ENCODE assay signal across 14 mouse cellular contexts in the genomic region with DNA sequence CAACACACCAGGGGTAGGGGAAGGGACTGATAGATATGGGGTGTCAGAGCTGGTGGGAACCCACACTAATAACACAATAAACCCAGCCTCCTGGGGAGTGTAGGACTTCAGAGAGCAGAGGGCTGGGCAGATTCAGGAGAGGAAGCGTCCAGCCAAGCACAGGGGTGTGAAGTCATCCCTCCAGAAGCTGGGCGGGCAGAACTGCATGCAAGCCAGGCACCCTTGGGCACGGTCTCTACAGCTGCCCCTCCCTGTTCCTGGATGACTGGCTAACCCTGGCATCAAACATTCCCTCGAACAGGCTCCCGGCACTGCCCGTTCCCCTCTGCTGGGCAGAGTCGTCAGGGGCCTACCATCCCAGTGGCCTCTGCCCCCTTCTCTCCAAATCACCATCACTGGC. TPM values are rescaled to one million over a fixed set of nuclear protein-coding genes. Genes with fewer than 3 reads are reported as not detected.
DNase-seq lines count a peak whose midpoint lies in the region; ATAC-seq and TF ChIP-seq lines count a peak whose summit lies in the region.
"Had no signal": no experiment of that assay in that cellular context is flagged by ENCODE, and none has a peak within 500 bp of the region (broad histone marks: within the 10 kb centered on the region; RNA-seq: fewer than 3 reads in every experiment).

No protein-coding gene starts in this region.

- no peak overlapping the region for H3K27ac ChIP-seq in intestine, embryonic 16.5 days (ENCODE audit: low read length)
- no peak overlapping the region for H3K27ac ChIP-seq in intestine, embryonic 15.5 days
- no peak overlapping the region for H3K27ac ChIP-seq in stomach, postnatal 0 days (replicated peaks)
- H3K27ac ChIP-seq: heart, embryonic 13.5 days; limb, embryonic 12.5 days; lung, embryonic 15.5 days; stomach, embryonic 15.5 days had no signal

- no peak for TF ChIP-seq CTCF in stomach, postnatal 0 days (IDR thresholded peaks at IDR 0.05; ENCODE audit: low read depth)

- H3K4me2 ChIP-seq in intestine, embryonic 16.5 days (ENCODE audit: low read depth, low read length), result no peak overlapping the region
- H3K4me2 ChIP-seq in intestine, embryonic 15.5 days (replicated peaks), result no peak overlapping the region
- no peak overlapping the region for H3K4me2 ChIP-seq in stomach, postnatal 0 days (replicated peaks; ENCODE audit: low read depth)
- H3K4me2 ChIP-seq: heart, embryonic 13.5 days; limb, embryonic 12.5 days; lung, embryonic 15.5 days; stomach, embryonic 15.5 days had no signal

- 0 out of 2 replicates have a peak overlapping the region, but pooled peaks have one; percentile 3 for H3K9ac ChIP-seq in intestine, embryonic 16.5 days (ENCODE audit: low read depth, low read length)
- H3K9ac ChIP-seq in intestine, embryonic 15.5 days, result no peak overlapping the region
- H3K9ac ChIP-seq in stomach, postnatal 0 days (ENCODE audit: low read length), result no peak overlapping the region
- H3K9ac ChIP-seq: heart, embryonic 13.5 days; limb, embryonic 12.5 days; lung, embryonic 15.5 days; stomach, embryonic 15.5 days had no signal

- no peak for TF ChIP-seq EP300 in stomach, postnatal 0 days (optimal IDR thresholded peaks at IDR 0.05)

- WGBS in intestine, embryonic 16.5 days, result 85% methylated on average over 7 of the region's 7 CpGs
- WGBS in intestine, embryonic 15.5 days, result 80% methylated on average over 7 of the region's 7 CpGs
- 64% methylated on average over 7 of the region's 7 CpGs for WGBS in stomach, postnatal 0 days

- no peaks in the 10 kb centered on the region for H3K36me3 ChIP-seq in intestine, embryonic 16.5 days (ENCODE audit: control insufficient read depth, insufficient read depth, low read length)
- no peaks in the 10 kb centered on the region for H3K36me3 ChIP-seq in intestine, embryonic 15.5 days
- H3K36me3 ChIP-seq in stomach, postnatal 0 days (ENCODE audit: control insufficient read depth, insufficient read depth, low read length), result no peaks in the 10 kb centered on the region
- H3K36me3 ChIP-seq: heart, embryonic 13.5 days; limb, embryonic 12.5 days; lung, embryonic 15.5 days; stomach, embryonic 15.5 days had no signal

- H3K27me3 ChIP-seq in intestine, embryonic 16.5 days (replicated peaks; ENCODE audit: control insufficient read depth, insufficient read depth, low read length), result no peaks in the 10 kb centered on the region
- H3K27me3 ChIP-seq in intestine, embryonic 15.5 days (replicated peaks), result no peaks in the 10 kb centered on the region
- no peaks in the 10 kb centered on the region for H3K27me3 ChIP-seq in stomach, postnatal 0 days (ENCODE audit: control insufficient read depth, insufficient read depth, low read length)
- H3K27me3 ChIP-seq: heart, embryonic 13.5 days; lung, embryonic 15.5 days; stomach, embryonic 15.5 days had no signal

- peaks cover 25% of the 10 kb centered on the region for H3K4me1 ChIP-seq in intestine, embryonic 16.5 days (ENCODE audit: control insufficient read depth, insufficient read depth, low read length)
- peaks cover 12% of the 10 kb centered on the region for H3K4me1 ChIP-seq in intestine, embryonic 15.5 days (replicated peaks)
- no peaks in the 10 kb centered on the region; the same call in 1 of the 2 replicates for H3K4me1 ChIP-seq in stomach, postnatal 0 days (replicated peaks; ENCODE audit: control insufficient read depth, insufficient read depth)

- peak; percentile 46 for DNase-seq in kidney, adult 9 months
- peak; percentile 73 to 85 for DNase-seq in lung, adult 18-20 months
- DNase-seq in stomach, postnatal 0 days (ENCODE audit: low spot score), result peak; percentile 30
- DNase-seq in thymus, postnatal 25 days, result no peak
- DNase-seq in cerebellum, adult 11 months, result no peak
- DNase-seq: cerebellum, postnatal 10 days; right cerebral cortex, postnatal 25 days had no signal

- no peak for ATAC-seq in intestine, embryonic 16.5 days
- ATAC-seq in intestine, embryonic 15.5 days, result no peak
- ATAC-seq in stomach, postnatal 0 days (ENCODE audit: low FRiP score, low TSS enrichment), result peak; percentile 40; the same call in 1 of the 2 replicates
- ATAC-seq: forebrain, embryonic 14.5 days had no signal

- no peaks in the 10 kb centered on the region for H3K9me3 ChIP-seq in intestine, embryonic 16.5 days (ENCODE audit: control insufficient read depth, low read length)
- H3K9me3 ChIP-seq in intestine, embryonic 15.5 days, result no peaks in the 10 kb centered on the region
- no peaks in the 10 kb centered on the region for H3K9me3 ChIP-seq in stomach, postnatal 0 days (ENCODE audit: control insufficient read depth, low read length)
- H3K9me3 ChIP-seq: heart, embryonic 13.5 days; limb, embryonic 12.5 days; lung, embryonic 15.5 days; stomach, embryonic 15.5 days had no signal

- no peak overlapping the region for H3K4me3 ChIP-seq in intestine, embryonic 16.5 days (ENCODE audit: low read length)
- no peak overlapping the region for H3K4me3 ChIP-seq in intestine, embryonic 15.5 days (replicated peaks)
- no peak overlapping the region for H3K4me3 ChIP-seq in stomach, postnatal 0 days (ENCODE audit: low read depth, low read length)
- H3K4me3 ChIP-seq: heart, embryonic 13.5 days; limb, embryonic 12.5 days; lung, embryonic 15.5 days; stomach, embryonic 15.5 days had no signal

RNA-seq across cellular contexts. Expression of a gene that starts 13.0 kb away (rescaled TPM):
- polyA plus RNA-seq in intestine, embryonic 16.5 days (2015; fragmentation: Nextera tagmentation; extraction: Ambion mirVana), result 4.9 and 10.5 TPM in 2 replicates
- 14.5 and 17.5 TPM in 2 replicates for polyA plus RNA-seq in intestine, embryonic 15.5 days (2015; fragmentation: Nextera tagmentation; extraction: Ambion mirVana)
- 7.2 and 7.3 TPM in 2 replicates for polyA plus RNA-seq in stomach, postnatal 0 days (2015; fragmentation: Nextera tagmentation; extraction: Ambion mirVana)

Comparison
In these comparisons a context has a peak if more than half of its experiments do, and no peak if none do; other contexts are left out.
1. DNase-seq: peak in kidney, adult 9 months (single experiment), lung, adult 18-20 months (2 of 2) and stomach, postnatal 0 days (single experiment); none in thymus, postnatal 25 days (single experiment) and cerebellum, adult 11 months (single experiment).